Mouse (Mus musculus): Measurements from ENCODE around the gene Slco3a1. TPM values are rescaled to one million over a fixed set of nuclear protein-coding genes. Genes with fewer than 3 reads are reported as not detected.

The Slco3a1 gene
- polyA plus RNA-seq, 2 experiments, result 0.69 to 1.1 TPM

DNA sequence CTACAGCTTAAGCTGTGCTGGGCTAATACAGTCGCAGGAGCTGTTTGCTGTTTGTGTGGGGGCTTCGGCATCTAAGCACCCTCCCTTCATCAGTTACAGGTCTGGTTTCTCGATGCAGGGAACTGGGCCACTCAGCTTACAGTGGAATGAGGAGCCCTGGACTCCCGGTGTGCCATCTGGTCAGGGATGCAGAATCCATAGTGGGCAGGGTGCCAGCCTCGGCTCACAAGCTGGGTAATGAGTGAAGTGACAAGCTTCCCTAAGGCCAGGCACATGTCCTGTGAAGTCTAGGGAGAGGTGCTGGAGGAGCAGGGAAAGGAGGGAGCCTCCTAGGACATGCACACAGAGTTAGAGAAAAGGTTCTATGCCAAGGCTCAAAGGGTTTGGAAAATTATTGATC is 168.3 kb downstream of the Slco3a1 start:
- H3K9me3 ChIP-seq (ENCODE audit: control insufficient read depth, low read length), result no peaks in the 10 kb centered on the region
- DNase-seq (ENCODE audit: low read depth in 3 of 3, low spot score in 3 of 3) (no peak), ATAC-seq (ENCODE audit: insufficient read depth) (no peak)
- TF ChIP-seq EP300 (IDR thresholded peaks at IDR 0.05; ENCODE audit: low read depth) (no peak), CTCF (IDR thresholded peaks at IDR 0.05; ENCODE audit: low read depth) (no peak)
- H3K36me3 ChIP-seq (replicated peaks; ENCODE audit: control insufficient read depth, insufficient read depth, low read depth), result no peaks in the 10 kb centered on the region
- no peak overlapping the region for H3K9ac ChIP-seq (replicated peaks)
- WGBS (ENCODE audit: insufficient replicate concordance), result 53% methylated on average over 5 of the region's 5 CpGs
- no peak overlapping the region for H3K27ac ChIP-seq
- H3K27me3 ChIP-seq (ENCODE audit: control insufficient read depth, insufficient read depth, low read length), result no peaks in the 10 kb centered on the region
- H3K4me2 ChIP-seq (ENCODE audit: low read depth), result no peak overlapping the region
- H3K4me3 ChIP-seq (ENCODE audit: insufficient read depth in 1 of 2, low read depth in 2 of 2, low read length in 2 of 2), result no peak overlapping the region
- H3K4me1 ChIP-seq (replicated peaks; ENCODE audit: control insufficient read depth in 2 of 2, insufficient read depth in 2 of 2, low read length in 1 of 2), result no peaks in the 10 kb centered on the region

- Histone ChIP-seq H3K9ac (replicated peaks) (no peak overlapping the region), H3K27ac (no peak overlapping the region), H3K4me3 (ENCODE audit: insufficient read depth in 1 of 2, low read depth in 2 of 2, low read length in 2 of 2) (no peak overlapping the region), H3K9me3 (ENCODE audit: control insufficient read depth, low read length) (no peaks in the 10 kb centered on the region), H3K36me3 (replicated peaks; ENCODE audit: control insufficient read depth, insufficient read depth, low read depth) (no peaks in the 10 kb centered on the region), H3K27me3 (ENCODE audit: control insufficient read depth, insufficient read depth, low read length) (no peaks in the 10 kb centered on the region), H3K4me2 (ENCODE audit: low read depth) (no peak overlapping the region), H3K4me1 (replicated peaks; ENCODE audit: control insufficient read depth in 2 of 2, insufficient read depth in 2 of 2, low read length in 1 of 2) (no peaks in the 10 kb centered on the region)
- DNase-seq (ENCODE audit: low read depth in 3 of 3, low spot score in 3 of 3) (no peak), ATAC-seq (ENCODE audit: insufficient read depth) (no peak)
- 54% methylated on average over 3 of the region's 3 CpGs for WGBS (ENCODE audit: insufficient replicate concordance)
- TF ChIP-seq EP300 (IDR thresholded peaks at IDR 0.05; ENCODE audit: low read depth), result no peak
These were observed 171.4 kb downstream of the Slco3a1 start for GRCm38 (mm10) chr7:74383040-74383666.

- TF ChIP-seq CTCF (IDR thresholded peaks at IDR 0.05; ENCODE audit: low read depth), result no peak
- no peak for TF ChIP-seq EP300 (IDR thresholded peaks at IDR 0.05; ENCODE audit: low read depth)
- Histone ChIP-seq H3K4me1 (replicated peaks; ENCODE audit: control insufficient read depth in 2 of 2, insufficient read depth in 2 of 2, low read length in 1 of 2) (no peaks in the 10 kb centered on the region), H3K4me3 (ENCODE audit: insufficient read depth in 1 of 2, low read depth in 2 of 2, low read length in 2 of 2) (no peak overlapping the region), H3K27ac (no peak overlapping the region), H3K36me3 (replicated peaks; ENCODE audit: control insufficient read depth, insufficient read depth, low read depth) (no peaks in the 10 kb centered on the region), H3K4me2 (ENCODE audit: low read depth) (no peak overlapping the region), H3K9me3 (ENCODE audit: control insufficient read depth, low read length) (no peaks in the 10 kb centered on the region), H3K27me3 (ENCODE audit: control insufficient read depth, insufficient read depth, low read length) (no peaks in the 10 kb centered on the region), H3K9ac (replicated peaks) (no peak overlapping the region)
- WGBS (ENCODE audit: insufficient replicate concordance), result 45% methylated on average over 3 of the region's 3 CpGs
- no peak for DNase-seq (ENCODE audit: low read depth in 3 of 3, low spot score in 3 of 3)
- ATAC-seq (ENCODE audit: insufficient read depth), result no peak
These were observed 172.3 kb downstream of the Slco3a1 start for GRCm38 (mm10) chr7:74382286-74382685.

DNA sequence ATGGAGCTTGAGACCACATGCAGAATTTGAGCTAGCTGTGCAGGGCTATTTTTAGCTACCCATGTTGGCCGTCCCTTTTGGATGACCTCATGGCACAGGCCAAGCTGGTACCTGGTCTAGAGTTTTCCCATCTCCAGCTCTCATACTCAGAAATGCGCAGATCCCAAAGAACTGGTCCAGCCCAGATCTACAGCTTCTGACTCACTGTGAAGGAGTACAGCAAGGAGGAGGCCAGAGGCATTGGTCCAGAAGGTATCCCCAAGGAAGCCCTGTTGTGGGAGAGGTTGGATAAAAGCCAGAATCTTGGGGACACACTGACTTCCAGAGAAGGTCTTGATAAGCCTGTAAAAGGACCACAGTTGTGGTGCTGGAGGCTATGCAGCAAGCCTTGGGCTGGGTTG is 172.7 kb downstream of the Slco3a1 start:
- WGBS (ENCODE audit: insufficient replicate concordance), result 47% methylated on average over 2 of the region's 2 CpGs
- Histone ChIP-seq H3K9me3 (ENCODE audit: control insufficient read depth, low read length) (no peaks in the 10 kb centered on the region), H3K27me3 (ENCODE audit: control insufficient read depth, insufficient read depth, low read length) (no peaks in the 10 kb centered on the region), H3K4me3 (ENCODE audit: insufficient read depth in 1 of 2, low read depth in 2 of 2, low read length in 2 of 2) (no peak overlapping the region), H3K36me3 (replicated peaks; ENCODE audit: control insufficient read depth, insufficient read depth, low read depth) (no peaks in the 10 kb centered on the region), H3K4me1 (replicated peaks; ENCODE audit: control insufficient read depth in 2 of 2, insufficient read depth in 2 of 2, low read length in 1 of 2) (no peaks in the 10 kb centered on the region), H3K27ac (no peak overlapping the region), H3K9ac (replicated peaks) (no peak overlapping the region), H3K4me2 (ENCODE audit: low read depth) (no peak overlapping the region)
- TF ChIP-seq CTCF (IDR thresholded peaks at IDR 0.05; ENCODE audit: low read depth) (no peak), EP300 (IDR thresholded peaks at IDR 0.05; ENCODE audit: low read depth) (no peak)
- ATAC-seq (ENCODE audit: insufficient read depth) (no peak), DNase-seq (ENCODE audit: low read depth in 3 of 3, low spot score in 3 of 3) (no peak)

DNA sequence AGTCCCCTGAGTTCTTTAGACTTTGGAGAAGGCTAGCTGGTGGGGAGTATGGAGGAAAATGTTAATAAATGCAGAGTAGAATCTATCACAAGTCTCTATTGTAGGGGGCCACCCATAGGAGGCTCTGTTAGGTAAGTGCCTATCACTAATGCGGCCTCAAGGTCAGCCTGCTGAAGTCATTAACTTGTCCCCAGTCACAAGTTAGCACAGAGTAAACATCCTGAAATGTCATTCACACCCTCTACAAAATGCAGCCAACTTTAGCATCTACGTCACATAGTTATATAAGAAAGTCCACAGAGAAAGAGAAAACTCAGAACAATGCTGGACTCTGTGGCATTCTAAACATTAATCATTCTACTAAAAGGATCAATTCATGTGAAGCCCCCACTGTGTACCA is 173.5 kb downstream of the Slco3a1 start:
- Histone ChIP-seq H3K4me2 (ENCODE audit: low read depth) (no peak overlapping the region), H3K4me3 (ENCODE audit: insufficient read depth in 1 of 2, low read depth in 2 of 2, low read length in 2 of 2) (no peak overlapping the region), H3K27ac (no peak overlapping the region), H3K4me1 (replicated peaks; ENCODE audit: control insufficient read depth in 2 of 2, insufficient read depth in 2 of 2, low read length in 1 of 2) (no peaks in the 10 kb centered on the region), H3K36me3 (replicated peaks; ENCODE audit: control insufficient read depth, insufficient read depth, low read depth) (no peaks in the 10 kb centered on the region), H3K27me3 (ENCODE audit: control insufficient read depth, insufficient read depth, low read length) (no peaks in the 10 kb centered on the region), H3K9me3 (ENCODE audit: control insufficient read depth, low read length) (no peaks in the 10 kb centered on the region), H3K9ac (replicated peaks) (no peak overlapping the region)
- ATAC-seq (ENCODE audit: insufficient read depth) (no peak), DNase-seq (ENCODE audit: low read depth in 3 of 3, low spot score in 3 of 3) (no peak)
- TF ChIP-seq CTCF (IDR thresholded peaks at IDR 0.05; ENCODE audit: low read depth), result no peak
- TF ChIP-seq EP300 (IDR thresholded peaks at IDR 0.05; ENCODE audit: low read depth), result no peak
- 52% methylated on average over 2 of the region's 2 CpGs for WGBS (ENCODE audit: insufficient replicate concordance)
